In the genomic region with DNA sequence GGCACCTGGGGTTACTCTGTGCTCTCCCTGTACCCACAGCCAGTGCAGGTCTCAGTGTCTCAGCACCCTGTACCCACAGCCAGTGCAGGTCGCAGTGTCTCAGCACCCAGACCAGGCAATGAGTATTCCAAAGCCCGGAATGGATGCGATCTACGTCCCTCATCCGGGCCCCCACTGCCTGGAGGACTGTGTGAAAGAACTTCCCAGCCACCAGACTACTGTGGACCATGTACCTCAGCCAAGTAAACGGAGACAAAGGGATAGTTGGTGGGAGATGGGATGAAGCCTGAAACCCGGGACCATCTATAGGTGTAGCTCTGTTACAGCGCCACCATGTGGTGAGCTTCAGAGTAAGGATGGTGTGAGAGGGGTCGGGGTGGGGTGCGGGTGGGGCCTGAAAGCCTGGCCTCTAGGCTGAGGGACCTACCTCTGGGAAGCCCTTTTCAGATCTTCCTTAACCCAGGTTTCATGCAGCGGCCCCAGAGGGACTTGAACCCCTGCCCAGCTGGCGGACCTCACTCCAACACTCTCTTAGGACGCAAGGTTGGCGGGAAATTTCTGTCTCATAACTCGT, we compare ENCODE assay signal across 9 mouse cellular contexts. TPM values are rescaled to one million over a fixed set of nuclear protein-coding genes. Genes with fewer than 3 reads are reported as not detected.
DNase-seq lines count a peak whose midpoint lies in the region; ATAC-seq lines count a peak whose summit lies in the region.
"Had no signal": no experiment of that assay in that cellular context is flagged by ENCODE, and none has a peak within 500 bp of the region (broad histone marks: within the 10 kb centered on the region; RNA-seq: fewer than 3 reads in every experiment).

No protein-coding gene starts in this region.

- no peaks in the 10 kb centered on the region for H3K36me3 ChIP-seq in midbrain, embryonic 13.5 days
- H3K36me3 ChIP-seq in midbrain, embryonic 14.5 days (ENCODE audit: control insufficient read depth, insufficient read depth, low read length) = no peaks in the 10 kb centered on the region
- H3K36me3 ChIP-seq in hindbrain, embryonic 16.5 days (ENCODE audit: control insufficient read depth, insufficient read depth, low read length) = no peaks in the 10 kb centered on the region
- H3K36me3 ChIP-seq: stomach, embryonic 15.5 days had no signal

- H3K4me1 ChIP-seq in midbrain, embryonic 13.5 days (replicated peaks) = no peaks in the 10 kb centered on the region; the same call in 1 of the 2 replicates
- H3K4me1 ChIP-seq in midbrain, embryonic 14.5 days (ENCODE audit: control insufficient read depth, insufficient read depth, low read length) = no peaks in the 10 kb centered on the region
- H3K4me1 ChIP-seq in hindbrain, embryonic 16.5 days (ENCODE audit: control insufficient read depth, insufficient read depth, low read depth, low read length) = peaks cover 4% of the 10 kb centered on the region

- WGBS in midbrain, embryonic 13.5 days = 53% methylated on average over 15 of the region's 15 CpGs
- 56% methylated on average over 15 of the region's 15 CpGs for WGBS in midbrain, embryonic 14.5 days
- WGBS in hindbrain, embryonic 16.5 days = 50% methylated on average over 15 of the region's 15 CpGs

- peak; percentile 51; the same call in 1 of the 2 replicates for ATAC-seq in midbrain, embryonic 13.5 days
- no peak; the same call in 1 of the 2 replicates for ATAC-seq in midbrain, embryonic 14.5 days (ENCODE audit: low FRiP score, low TSS enrichment)
- peak; percentile 15; the same call in 1 of the 2 replicates for ATAC-seq in hindbrain, embryonic 16.5 days

- H3K9me3 ChIP-seq in midbrain, embryonic 13.5 days = no peaks in the 10 kb centered on the region
- no peaks in the 10 kb centered on the region for H3K9me3 ChIP-seq in midbrain, embryonic 14.5 days (ENCODE audit: control insufficient read depth, low read length)
- H3K9me3 ChIP-seq in hindbrain, embryonic 16.5 days (ENCODE audit: control insufficient read depth, low read length) = no peaks in the 10 kb centered on the region
- H3K9me3 ChIP-seq: stomach, embryonic 15.5 days had no signal

- no peak overlapping the region for H3K4me3 ChIP-seq in midbrain, embryonic 13.5 days (replicated peaks)
- H3K4me3 ChIP-seq in midbrain, embryonic 14.5 days (replicated peaks; ENCODE audit: low read depth, low read length) = no peak overlapping the region
- no peak overlapping the region for H3K4me3 ChIP-seq in hindbrain, embryonic 16.5 days (ENCODE audit: low read length)
- H3K4me3 ChIP-seq: stomach, embryonic 15.5 days had no signal

- H3K27me3 ChIP-seq in midbrain, embryonic 13.5 days = no peaks in the 10 kb centered on the region
- no peaks in the 10 kb centered on the region for H3K27me3 ChIP-seq in midbrain, embryonic 14.5 days (ENCODE audit: control insufficient read depth, insufficient read depth, low read length)
- H3K27me3 ChIP-seq in hindbrain, embryonic 16.5 days (replicated peaks; ENCODE audit: control insufficient read depth, insufficient read depth, low read length) = no peaks in the 10 kb centered on the region
- H3K27me3 ChIP-seq: stomach, embryonic 15.5 days had no signal

- no peak overlapping the region for H3K27ac ChIP-seq in midbrain, embryonic 13.5 days
- H3K27ac ChIP-seq in midbrain, embryonic 14.5 days (replicated peaks; ENCODE audit: low read depth, low read length) = no peak overlapping the region
- peak overlapping the region; percentile 4; the same call in 1 of the 2 replicates for H3K27ac ChIP-seq in hindbrain, embryonic 16.5 days (ENCODE audit: low read depth, low read length)
- H3K27ac ChIP-seq: stomach, embryonic 15.5 days had no signal

- no peak overlapping the region for H3K4me2 ChIP-seq in midbrain, embryonic 13.5 days (replicated peaks)
- no peak overlapping the region for H3K4me2 ChIP-seq in midbrain, embryonic 14.5 days (ENCODE audit: low read length)
- no peak overlapping the region for H3K4me2 ChIP-seq in hindbrain, embryonic 16.5 days (ENCODE audit: low read length)

- H3K9ac ChIP-seq in midbrain, embryonic 13.5 days (replicated peaks) = no peak overlapping the region
- no peak overlapping the region for H3K9ac ChIP-seq in midbrain, embryonic 14.5 days (replicated peaks; ENCODE audit: low read length)
- H3K9ac ChIP-seq in hindbrain, embryonic 16.5 days (ENCODE audit: low read depth, low read length) = no peak overlapping the region
- H3K9ac ChIP-seq: stomach, embryonic 15.5 days had no signal

- peak; percentile 9 to 16 for DNase-seq in cerebellum, postnatal 36 days
- DNase-seq in cerebellum, adult 11-12 months = no peak
- no peak for DNase-seq in midbrain, embryonic 14.5 days
- DNase-seq in thymus, postnatal 36 days = peak; percentile 40 to 54
- no peak for DNase-seq in left cerebral cortex, adult 18-20 months (ENCODE audit: low spot score in 2 of 2)
- no peak for DNase-seq in layer of hippocampus, postnatal 14 days (ENCODE audit: low spot score in 2 of 2)

RNA-seq across cellular contexts. Expression of gene Lbr, which starts 38.0 kb away (rescaled TPM):
- 56.6 and 61.0 TPM in 2 replicates for polyA plus RNA-seq in midbrain, embryonic 13.5 days (2015; fragmentation: Nextera tagmentation; extraction: Ambion mirVana)
- 28.1 and 43.3 TPM in 2 replicates for polyA plus RNA-seq in midbrain, embryonic 14.5 days (2014; fragmentation: Nextera tagmentation; extraction: Ambion mirVana)
- polyA plus RNA-seq in hindbrain, embryonic 16.5 days (2015; fragmentation: Nextera tagmentation; extraction: Ambion mirVana) = 27.7 and 30.9 TPM in 2 replicates
- total RNA-seq in left cerebral cortex, adult 18-20 months (2021) = 10 to 100 TPM; 13.0 to 15.6 TPM
- total RNA-seq in layer of hippocampus, postnatal 14 days (2021) = 10 to 100 TPM; 14.1 to 18.9 TPM

Comparison
In these comparisons a context has a peak if more than half of its experiments do, and no peak if none do; other contexts are left out.
1. DNase-seq: peak in cerebellum, postnatal 36 days (2 of 2) and thymus, postnatal 36 days (2 of 2); none in cerebellum, adult 11-12 months (single experiment), midbrain, embryonic 14.5 days (single experiment), left cerebral cortex, adult 18-20 months (0 of 2) and layer of hippocampus, postnatal 14 days (0 of 2).